Mouse (Mus musculus) hindbrain, postnatal 0 days (tissue): ENCODE data around the gene Fsd1. TPM values are rescaled to one million over a fixed set of nuclear protein-coding genes. Genes with fewer than 3 reads are reported as not detected.

Experiments
- ATAC-seq: fragments of 200-750 bp; cut with Nextera tagmentation; 2 replicates; pipeline ENCODE4 v1.8.0; 2017; ENCODE audit warnings: mild to moderate bottlenecking, moderate TSS enrichment, moderate library complexity
- DNase-seq: peaks from one replicate; pipeline ENCODE4 v3.0.0-alpha.2; 2015; ENCODE audit warnings: low spot score
- H3K27ac ChIP-seq: fragments of 300-500 bp; sonication (generic); 2 replicates; pipeline ENCODE4 v1.5.1; 2014; ENCODE audit warnings: mild to moderate bottlenecking
- H3K27me3 ChIP-seq: fragments of 300-500 bp; sonication (generic); 2 replicates; pipeline ENCODE4 v1.6.1; 2014; ENCODE audit warnings: low read length, mixed read lengths; ENCODE audit not compliant: insufficient read depth
- H3K36me3 ChIP-seq: fragments of 300-500 bp; sonication (generic); 2 replicates; pipeline ENCODE4 v1.6.1; 2014; ENCODE audit warnings: low read length, mixed read lengths; ENCODE audit not compliant: insufficient read depth
- H3K4me1 ChIP-seq: fragments of 300-500 bp; sonication (generic); 2 replicates; pipeline ENCODE4 v1.6.1; 2014; ENCODE audit warnings: antibody characterized with exemption, low read length, mixed read lengths; ENCODE audit not compliant: insufficient read depth
- H3K4me2 ChIP-seq: fragments of 300-500 bp; sonication (generic); 2 replicates; pipeline ENCODE4 v1.6.1; 2014; ENCODE audit warnings: low read depth, mild to moderate bottlenecking, low read length, moderate library complexity, mixed read lengths
- H3K4me3 ChIP-seq: fragments of 300-500 bp; sonication (generic); 2 replicates; pipeline ENCODE4 v1.5.1; 2014; ENCODE audit warnings: low read length
- H3K9ac ChIP-seq: fragments of 300-500 bp; sonication (generic); replicated peaks from 2 replicates; pipeline ENCODE4 v1.6.1; 2014; ENCODE audit warnings: mild to moderate bottlenecking, low read length, moderate library complexity, mixed read lengths
- H3K9me3 ChIP-seq: fragments of 300-500 bp; sonication (generic); 2 replicates; pipeline ENCODE4 v1.6.1; 2016; ENCODE audit warnings: low read length, mixed read lengths
- CTCF ChIP-seq: IDR thresholded peaks from 2 replicates; pipeline ENCODE4 v1.5.1; 2016; ENCODE audit warnings: antibody characterized with exemption, control low read depth, low read depth
- WGBS: fragments of 180-500 bp; shearing (Covaris S2); extraction: QIAGEN DNeasy Blood & Tissue Kit; methylation state at CpG from one replicate; pipeline ENCODE4 v1.1.7; 2014; 5-methylcytosine and 5-hydroxymethylcytosine counted together
- polyA plus RNA-seq: library from polyadenylated mRNA; unstranded; fragments of >200 nt; fragmentation: Nextera tagmentation; extraction: Ambion mirVana; gene quantifications from 2 replicates; pipeline ENCODE4 v1.2.1, GENCODE M21; 2015
- total RNA-seq: library from RNA; depleted of rRNA; stranded (reverse); fragments of >200 nt; gene quantifications from 2 replicates; pipeline ENCODE4 v1.2.3, GENCODE M21; 2014

Fsd1 gene
- total and polyA plus RNA-seq, 2 experiments from 2014 or later = 136 to 193 TPM

DNA sequence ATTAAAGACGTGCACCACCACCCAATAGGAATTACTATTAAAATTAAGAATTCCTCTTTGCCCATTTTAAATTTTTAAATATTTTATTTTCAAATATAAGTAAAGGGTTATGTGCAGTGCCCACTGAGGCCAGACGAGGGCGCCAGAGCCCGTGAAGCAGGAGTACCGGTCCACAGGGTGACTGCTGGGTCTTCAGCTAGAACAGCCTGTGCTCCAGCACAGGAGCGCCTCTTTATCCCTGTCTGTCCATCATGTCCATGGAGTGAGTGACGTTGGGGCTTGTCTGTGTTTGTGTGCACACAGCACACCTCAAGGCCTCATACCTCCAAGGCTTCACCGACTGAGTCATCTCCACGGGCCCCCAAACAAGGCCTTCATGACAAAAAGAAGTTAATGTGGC is 29.1 kb upstream of the Fsd1 start:
- H3K9ac ChIP-seq = peak overlapping the region; percentile 54; the same call in 1 of the 2 replicates

DNA sequence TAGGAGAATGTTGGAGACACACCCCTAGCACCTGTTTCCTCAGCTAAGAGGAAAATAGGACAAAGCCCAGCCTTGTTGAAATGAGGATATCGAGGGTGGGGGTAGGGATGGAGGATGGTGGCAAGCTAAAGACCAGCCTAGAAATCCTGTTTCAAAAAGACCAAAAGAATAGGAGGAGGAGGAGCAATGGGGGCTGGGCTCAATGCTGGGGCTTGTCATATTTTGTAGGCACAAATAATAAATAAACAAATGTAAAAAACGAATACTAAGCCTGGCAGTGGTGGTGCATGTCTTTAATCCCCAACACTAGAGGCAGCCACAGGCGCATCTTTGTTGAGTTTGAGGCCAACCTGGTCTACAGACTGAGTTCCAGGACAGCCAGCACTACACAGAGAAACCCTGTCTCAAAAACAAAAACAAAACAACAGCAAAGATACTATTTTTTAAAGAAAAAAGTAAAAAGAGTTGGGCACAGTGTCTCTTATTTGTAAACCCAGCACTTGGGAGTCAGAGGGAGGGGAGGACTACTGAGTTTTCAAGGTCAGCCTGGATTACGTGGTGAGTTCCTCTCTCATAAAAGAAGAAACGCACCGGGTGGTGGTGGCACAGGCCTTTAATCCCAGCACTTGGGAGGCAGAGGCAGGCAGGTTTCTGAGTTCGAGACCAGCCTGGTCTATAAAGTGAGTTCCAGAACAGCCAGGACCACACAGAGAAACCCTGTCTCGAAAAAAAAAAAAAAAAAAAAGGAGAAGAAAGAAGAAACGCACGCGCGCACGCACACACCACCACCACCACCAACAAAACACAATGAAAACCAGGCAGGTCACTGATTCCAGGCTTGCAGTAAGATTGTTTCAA is 28.4 kb upstream of the Fsd1 start:
- H3K9me3 ChIP-seq = no peaks in the 10 kb centered on the region
- TF ChIP-seq CTCF = no peak
- 76% methylated on average over 13 of the region's 13 CpGs for WGBS

More for the DNA sequence above, 29.1 kb upstream of the Fsd1 start:
- TF ChIP-seq CTCF = peak; percentile 87
- Histone ChIP-seq H3K36me3 (no peaks in the 10 kb centered on the region), H3K27me3 (no peaks in the 10 kb centered on the region), H3K27ac (no peak overlapping the region), H3K4me3 (no peak overlapping the region), H3K4me1 (peaks cover 9% of the 10 kb centered on the region; the same call in 1 of the 2 replicates), H3K9me3 (no peaks in the 10 kb centered on the region), H3K4me2 (peak overlapping the region; percentile 70)
- 12% methylated on average over 9 of the region's 9 CpGs for WGBS
- DNase-seq (peak; percentile 85), ATAC-seq (peak; percentile 19; the same call in 1 of the 2 replicates)

DNA sequence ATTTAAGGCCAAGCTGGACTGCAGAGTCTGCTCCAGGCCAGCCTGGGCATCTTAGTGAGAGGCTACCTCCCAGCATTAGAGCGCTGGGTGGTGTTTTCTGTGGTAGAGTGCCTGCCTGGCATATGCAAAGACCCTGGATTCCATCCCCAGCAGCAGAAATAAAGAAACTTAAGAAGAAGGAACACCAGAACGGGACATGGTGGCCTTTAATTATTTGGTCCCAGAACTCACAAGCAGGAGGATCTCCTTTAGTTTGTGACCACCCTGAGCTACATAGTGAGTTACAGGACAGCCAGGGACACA is 27.8 kb upstream of the Fsd1 start:
- 36% methylated on average over 2 of the region's 2 CpGs for WGBS
- H3K9me3 ChIP-seq = no peaks in the 10 kb centered on the region
- H3K4me2 ChIP-seq = peak overlapping the region; percentile 63
- DNase-seq (no peak), ATAC-seq (no peak)
- peaks cover 9% of the 10 kb centered on the region; the same call in 1 of the 2 replicates for H3K4me1 ChIP-seq
- peak overlapping the region; percentile 47 for H3K4me3 ChIP-seq
- peak overlapping the region; percentile 93 for H3K27ac ChIP-seq
- H3K9ac ChIP-seq = peak overlapping the region; percentile 49
- no peaks in the 10 kb centered on the region for H3K27me3 ChIP-seq
- TF ChIP-seq CTCF = no peak
- H3K36me3 ChIP-seq = no peaks in the 10 kb centered on the region

More for the DNA sequence above, 28.4 kb upstream of the Fsd1 start:
- peak overlapping the region; percentile 47 for H3K4me3 ChIP-seq
- peak overlapping the region; percentile 63 for H3K4me2 ChIP-seq
- DNase-seq (no peak), ATAC-seq (no peak)
- peaks cover 9% of the 10 kb centered on the region; the same call in 1 of the 2 replicates for H3K4me1 ChIP-seq
- no peaks in the 10 kb centered on the region for H3K27me3 ChIP-seq
- peak overlapping the region; percentile 93 for H3K27ac ChIP-seq
- no peaks in the 10 kb centered on the region for H3K36me3 ChIP-seq
- peak overlapping the region; percentile 49 for H3K9ac ChIP-seq

DNA sequence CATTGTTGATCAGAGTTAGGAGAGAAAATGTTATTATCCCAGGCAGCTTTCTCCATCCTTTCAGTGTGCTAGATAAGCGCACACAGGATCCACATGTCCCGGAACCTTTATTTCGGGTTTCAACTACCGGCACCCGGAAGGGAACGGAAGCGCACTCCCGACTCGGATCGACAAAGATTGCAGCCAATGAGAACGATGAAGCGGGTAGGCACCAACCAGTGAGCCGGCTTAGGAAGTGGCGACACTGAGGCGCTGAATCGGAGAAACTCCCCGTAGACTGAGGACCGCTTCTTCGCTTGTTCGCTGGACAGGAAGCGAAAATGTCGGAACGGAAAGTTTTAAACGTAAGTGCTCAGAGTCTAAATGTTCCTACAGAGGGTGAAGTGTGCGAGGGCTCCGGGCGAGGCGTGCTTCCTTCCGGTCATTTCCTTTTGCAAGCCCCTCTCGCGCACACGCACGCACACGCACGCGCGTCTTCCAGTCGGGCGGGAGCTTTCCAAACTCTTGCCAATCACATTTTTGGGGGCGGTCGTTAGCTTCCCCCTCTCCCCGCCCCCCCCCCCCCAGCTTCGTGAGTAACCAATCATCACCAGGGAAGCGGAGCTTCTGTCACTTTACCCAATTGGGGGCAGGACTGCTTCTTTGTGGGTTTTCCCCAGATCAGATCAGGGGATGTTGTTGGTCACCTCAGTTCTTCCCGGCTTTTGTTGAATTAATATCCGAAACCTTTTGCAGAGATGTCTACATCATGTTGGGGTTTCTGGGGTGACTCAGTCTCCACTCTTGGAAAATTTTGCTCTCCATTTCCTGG is 27.2 kb upstream of the Fsd1 start, which contains the start of gene Yju2:
Gene Yju2, plus strand, starts transcription at position 182 of the 811 bp plus-strand sequence.
- Histone ChIP-seq H3K4me2 (peak within 1 kb of the TSS; percentile 63), H3K9me3 (no peaks in the 10 kb centered on the region), H3K4me3 (peak within 1 kb of the TSS; percentile 47), H3K27ac (peak within 1 kb of the TSS; percentile 93), H3K4me1 (peaks cover 9% of the 10 kb centered on the region; the same call in 1 of the 2 replicates), H3K36me3 (no peaks in the 10 kb centered on the region), H3K9ac (peak within 1 kb of the TSS; percentile 49), H3K27me3 (no peaks in the 10 kb centered on the region)
- under 1% methylated on average over 44 of the region's 46 CpGs for WGBS
- peak; percentile 93 for ATAC-seq
- peak; percentile 28; the same call in 1 of the 2 replicates for TF ChIP-seq CTCF
- DNase-seq = peak; percentile 97

DNA sequence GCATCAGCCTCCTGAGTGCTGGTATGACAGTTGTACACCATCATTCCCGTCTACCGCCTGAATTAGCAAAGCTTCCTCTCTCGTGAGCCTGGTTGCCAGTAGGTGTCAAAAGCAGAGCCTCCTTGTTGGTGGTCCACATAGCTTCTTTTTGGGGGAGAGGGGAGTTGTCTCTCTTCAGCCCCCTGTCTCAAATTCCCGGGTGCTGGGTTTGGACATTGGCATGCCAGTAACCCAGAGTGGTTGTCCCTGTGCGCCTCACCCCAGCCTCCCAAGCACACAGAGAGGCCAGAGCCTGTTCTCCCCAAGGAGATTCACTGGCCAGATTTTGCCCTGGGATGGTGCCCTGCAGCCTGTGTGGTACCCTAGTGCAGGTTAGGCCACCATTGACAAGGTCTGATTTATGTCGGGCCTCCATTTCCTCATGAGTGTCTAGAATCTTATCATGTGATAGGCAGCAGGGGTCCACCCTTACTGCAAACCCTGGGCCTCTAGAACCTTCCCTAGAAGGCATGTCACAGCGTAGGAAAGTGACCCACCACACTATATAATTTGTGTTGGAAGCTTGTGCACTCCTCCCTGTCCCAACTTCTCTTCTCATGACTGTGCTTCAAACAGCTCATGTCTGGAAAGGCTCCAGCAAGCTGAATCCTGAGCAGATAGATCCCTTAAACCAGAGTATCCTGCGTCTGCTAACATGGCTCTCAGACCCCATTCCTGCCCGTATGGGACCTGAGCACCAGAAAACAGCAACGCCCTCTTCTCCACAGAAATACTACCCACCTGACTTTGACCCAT is 26.2 kb upstream of the Fsd1 start:
- no peak for TF ChIP-seq CTCF
- Histone ChIP-seq H3K9me3 (no peaks in the 10 kb centered on the region), H3K4me1 (peaks cover 9% of the 10 kb centered on the region; the same call in 1 of the 2 replicates), H3K9ac (peak overlapping the region; percentile 40; the same call in 1 of the 2 replicates), H3K4me2 (peak overlapping the region; percentile 63), H3K27me3 (no peaks in the 10 kb centered on the region), H3K4me3 (peak overlapping the region; percentile 47), H3K27ac (peak overlapping the region; percentile 93; the same call in 1 of the 2 replicates), H3K36me3 (peaks cover 9% of the 10 kb centered on the region; the same call in 1 of the 2 replicates)
- no peak for ATAC-seq
- no peak for DNase-seq
- WGBS = 71% methylated on average over 10 of the region's 10 CpGs

DNA sequence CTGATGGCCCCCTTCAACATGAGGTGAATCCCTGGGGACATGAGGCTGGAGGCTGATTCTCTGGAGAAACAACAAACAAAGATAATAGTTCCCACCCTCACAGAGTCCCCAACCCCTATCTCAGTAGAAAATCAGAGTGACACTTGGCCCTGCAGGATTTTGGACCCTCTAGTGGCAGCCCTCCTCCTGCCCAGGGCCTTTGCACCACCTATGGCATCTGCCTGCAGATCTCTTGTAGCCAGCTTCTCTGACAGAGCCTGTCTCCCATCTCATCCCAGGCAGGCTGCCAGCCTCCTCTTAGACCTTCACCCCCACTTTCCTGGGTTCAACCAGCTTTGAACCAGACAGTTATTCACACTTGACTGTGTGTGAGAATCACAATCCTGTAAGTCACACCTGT is 25.5 kb upstream of the Fsd1 start:
- H3K4me2 ChIP-seq = no peak overlapping the region
- no peak overlapping the region for H3K9ac ChIP-seq
- no peaks in the 10 kb centered on the region for H3K27me3 ChIP-seq
- no peaks in the 10 kb centered on the region for H3K9me3 ChIP-seq
- no peak overlapping the region for H3K4me3 ChIP-seq
- H3K4me1 ChIP-seq = peaks cover 9% of the 10 kb centered on the region; the same call in 1 of the 2 replicates
- DNase-seq = no peak
- ATAC-seq = no peak
- H3K36me3 ChIP-seq = peaks cover 9% of the 10 kb centered on the region; the same call in 1 of the 2 replicates
- no peak for TF ChIP-seq CTCF
- no peak overlapping the region for H3K27ac ChIP-seq
